Mouse (Mus musculus): ENCODE results near the gene Dbp. TPM values are rescaled to one million over a fixed set of nuclear protein-coding genes. Genes with fewer than 3 reads are reported as not detected.

Dbp gene
- polyA plus RNA-seq, 1 experiment from 2014 or later = 73.2 TPM

- in situ Hi-C loops (cut with MboI; ENCODE audit: low pct_unique_long_range_greater_than_20kb) = no loop called here
- no peak for DNase-seq (ENCODE audit: low read depth, low spot score)
- POLR2A ChIA-PET = interaction anchor here (0.7 to 1.0 kb wide), 2 partner anchors 15 to 64 kb away, joined by 3 read pairs; no protein-coding TSS in a partner anchor
- no peak for TF ChIP-seq CTCF (IDR thresholded peaks at IDR 0.05)
- no peaks in the 10 kb centered on the region for H3K27me3 ChIP-seq
- CTCF ChIA-PET = interaction anchor here (2.8 kb wide), 1 partner anchor 9 kb away, joined by 6 read pairs; no protein-coding TSS in a partner anchor
- no peak for ATAC-seq
These were observed 12.5 kb upstream of the Dbp start for GRCm38 (mm10) chr7:45692364-45692763.

GRCm38 (mm10) chr7:45693921-45694591 lies 10.8 kb upstream of the Dbp start, which contains the start of gene Sec1:
Sec1 (minus strand) TSS chr7:45694402.
- ChIA-PET CTCF (interaction anchor here (2.6 kb wide), 1 partner anchor 11 kb away, joined by 10 read pairs; the partner anchor contains the start of gene Ntn5), POLR2A (interaction anchor here (0.7 kb wide), 2 partner anchors 13 to 24 kb away, joined by 3 read pairs; no protein-coding TSS in a partner anchor)
- ATAC-seq (no peak), DNase-seq (ENCODE audit: low read depth, low spot score) (no peak)
- H3K27me3 ChIP-seq = no peaks in the 10 kb centered on the region
- in situ Hi-C loops (cut with MboI; ENCODE audit: low pct_unique_long_range_greater_than_20kb) = no loop called here
- TF ChIP-seq CTCF (IDR thresholded peaks at IDR 0.05) = no peak

- no peaks in the 10 kb centered on the region for H3K27me3 ChIP-seq
- CTCF ChIA-PET = interaction anchor here (2.6 kb wide), 1 partner anchor 12 kb away, joined by 10 read pairs; the partner anchor contains the start of gene Ntn5
- POLR2A ChIA-PET = interaction anchor here (0.7 kb wide), 1 partner anchor 12 kb away, joined by 3 read pairs; no protein-coding TSS in a partner anchor
- in situ Hi-C loops (cut with MboI; ENCODE audit: low pct_unique_long_range_greater_than_20kb) = no loop called here
- ATAC-seq (no peak), DNase-seq (ENCODE audit: low read depth, low spot score) (no peak)
- no peak for TF ChIP-seq CTCF (IDR thresholded peaks at IDR 0.05)
These were observed 9.8 kb upstream of the Dbp start for GRCm38 (mm10) chr7:45695098-45695497.

GRCm38 (mm10) chr7:45697894-45698293 lies 7.0 kb upstream of the Dbp start:
- ChIA-PET CTCF (interaction anchor here (1.2 kb wide), 1 partner anchor 12 kb away, joined by 3 read pairs; no protein-coding TSS in a partner anchor), POLR2A (no interaction called here)
- in situ Hi-C loops (cut with MboI; ENCODE audit: low pct_unique_long_range_greater_than_20kb) = no loop called here
- DNase-seq (ENCODE audit: low read depth, low spot score) (no peak), ATAC-seq (no peak)
- no peaks in the 10 kb centered on the region for H3K27me3 ChIP-seq
- TF ChIP-seq CTCF (IDR thresholded peaks at IDR 0.05) = no peak

GRCm38 (mm10) chr7:45699523-45700141 lies 5.3 kb upstream of the Dbp start, which contains the start of gene Car11:
Car11 (plus strand) TSS chr7:45699843.
- no peak for TF ChIP-seq CTCF (IDR thresholded peaks at IDR 0.05)
- DNase-seq (ENCODE audit: low read depth, low spot score) (no peak), ATAC-seq (no peak)
- ChIA-PET CTCF (interaction anchor here (4.9 kb wide), 1 partner anchor 17 kb away, joined by 31 read pairs; the partner anchor contains the start of gene Ntn5), POLR2A (interaction anchor here (0.6 to 2.2 kb wide), 3 partner anchors 9 to 217 kb away, joined by 4 to 5 read pairs (median 5); no protein-coding TSS in a partner anchor)
- in situ Hi-C loops (cut with MboI; ENCODE audit: low pct_unique_long_range_greater_than_20kb) = loop anchor here (25.0 kb wide), 1 partner anchor 837 kb away; the partner anchor contains the start of genes Pnkp and Ptov1
- no peaks in the 10 kb centered on the region for H3K27me3 ChIP-seq

GRCm38 (mm10) chr7:45700301-45701015 lies 4.4 kb upstream of the Dbp start:
- CTCF ChIA-PET = interaction anchor here (4.9 kb wide), 1 partner anchor 17 kb away, joined by 31 read pairs; the partner anchor contains the start of gene Ntn5
- no peak for TF ChIP-seq CTCF (IDR thresholded peaks at IDR 0.05)
- H3K27me3 ChIP-seq = no peaks in the 10 kb centered on the region
- in situ Hi-C loops (cut with MboI; ENCODE audit: low pct_unique_long_range_greater_than_20kb) = loop anchor here (25.0 kb wide), 1 partner anchor 838 kb away; the partner anchor contains the start of genes Pnkp and Ptov1
- DNase-seq (ENCODE audit: low read depth, low spot score) (no peak), ATAC-seq (no peak)
- POLR2A ChIA-PET = interaction anchor here (1.2 to 2.2 kb wide), 4 partner anchors 10 to 18 kb away, joined by 3 to 6 read pairs (median 5); partner anchors contain the start of gene Ntn5

GRCm38 (mm10) chr7:45701072-45701471 lies 3.8 kb upstream of the Dbp start:
- ChIA-PET CTCF (interaction anchor here (0.7 to 4.9 kb wide), 2 partner anchors 15 to 18 kb away, joined by 3 to 31 read pairs; partner anchors contain the start of gene Ntn5), POLR2A (interaction anchor here (1.2 to 2.2 kb wide), 4 partner anchors 10 to 18 kb away, joined by 3 to 6 read pairs (median 5); partner anchors contain the start of gene Ntn5)
- ATAC-seq (no peak), DNase-seq (ENCODE audit: low read depth, low spot score) (no peak)
- no peaks in the 10 kb centered on the region for H3K27me3 ChIP-seq
- in situ Hi-C loops (cut with MboI; ENCODE audit: low pct_unique_long_range_greater_than_20kb) = loop anchor here (25.0 kb wide), 1 partner anchor 839 kb away; the partner anchor contains the start of genes Pnkp and Ptov1
- no peak for TF ChIP-seq CTCF (IDR thresholded peaks at IDR 0.05)

GRCm38 (mm10) chr7:45701607-45702006 lies 3.3 kb upstream of the Dbp start:
- DNase-seq (ENCODE audit: low read depth, low spot score) (no peak), ATAC-seq (no peak)
- H3K27me3 ChIP-seq = no peaks in the 10 kb centered on the region
- CTCF ChIA-PET = interaction anchor here (0.7 to 4.9 kb wide), 2 partner anchors 16 to 19 kb away, joined by 3 to 31 read pairs; partner anchors contain the start of gene Ntn5
- in situ Hi-C loops (cut with MboI; ENCODE audit: low pct_unique_long_range_greater_than_20kb) = loop anchor here (25.0 kb wide), 1 partner anchor 839 kb away; the partner anchor contains the start of genes Pnkp and Ptov1
- POLR2A ChIA-PET = interaction anchor here (1.2 to 2.2 kb wide), 4 partner anchors 11 to 19 kb away, joined by 3 to 6 read pairs (median 5); partner anchors contain the start of gene Ntn5
- no peak for TF ChIP-seq CTCF (IDR thresholded peaks at IDR 0.05)

GRCm38 (mm10) chr7:45702316-45702715 lies 2.6 kb upstream of the Dbp start:
- ATAC-seq = no peak
- DNase-seq (ENCODE audit: low read depth, low spot score) = no peak
- ChIA-PET POLR2A (no interaction called here), CTCF (interaction anchor here (1.0 to 4.9 kb wide), 2 partner anchors 19 to 122 kb away, joined by 4 to 31 read pairs; partner anchors contain the start of gene Ntn5)
- in situ Hi-C loops (cut with MboI; ENCODE audit: low pct_unique_long_range_greater_than_20kb) = loop anchor here (25.0 kb wide), 1 partner anchor 840 kb away; the partner anchor contains the start of genes Pnkp and Ptov1
- H3K27me3 ChIP-seq = no peaks in the 10 kb centered on the region
- no peak for TF ChIP-seq CTCF (IDR thresholded peaks at IDR 0.05)
